Mouse (Mus musculus): ENCODE measurements around the gene Otulin. TPM values are rescaled to one million over a fixed set of nuclear protein-coding genes. Genes with fewer than 3 reads are reported as not detected.

Gene Otulin
- total and polyA plus RNA-seq, 3 experiments: 40.0 to 84.8 (median 80.2) TPM

DNA sequence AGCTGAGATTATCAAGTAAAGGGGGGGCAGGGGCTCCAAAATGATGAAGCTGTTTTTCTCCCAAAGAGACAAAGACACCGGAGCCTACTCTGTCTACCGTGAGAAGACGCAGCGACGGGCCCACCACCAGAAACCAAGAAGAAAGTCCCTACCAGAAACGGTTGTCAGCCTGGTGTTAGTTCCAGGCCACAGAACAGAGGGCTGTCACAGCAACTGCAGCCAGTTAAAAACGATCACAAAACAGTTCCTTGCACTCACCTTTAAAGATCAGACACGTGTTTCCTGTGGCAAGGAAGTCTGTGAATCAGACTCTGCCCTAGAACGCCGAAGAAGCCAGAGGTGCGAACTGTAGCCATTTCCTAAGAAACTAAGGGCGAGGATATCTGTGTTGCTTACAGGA lies 10.7 kb upstream of the Otulin start:
- Histone ChIP-seq H3K9ac (ENCODE audit: insufficient read depth, low read depth) (no peak overlapping the region), H3K27me3 (replicated peaks) (no peaks in the 10 kb centered on the region), H3K79me2 (replicated peaks; ENCODE audit: control insufficient read depth, extremely low read depth, insufficient read depth, poor library complexity, severe bottlenecking) (no peaks in the 10 kb centered on the region), H3K36me3 (replicated peaks in 1 of 2; ENCODE audit: control insufficient read depth in 1 of 2, insufficient read depth in 1 of 2, low read length in 1 of 2) (no peaks in the 10 kb centered on the region), H3K27ac (ENCODE audit: insufficient read depth, low read depth) (no peak overlapping the region), H3K4me3 (replicated peaks in 1 of 3; ENCODE audit: low read depth in 2 of 3, low read length in 2 of 3, poor library complexity in 1 of 3) (no peak overlapping the region), H3K4me2 (ENCODE audit: insufficient read depth, low read depth, poor library complexity, severe bottlenecking) (peak overlapping the region; percentile 50), H3K9me3 (replicated peaks; ENCODE audit: low read length) (peaks cover 5% of the 10 kb centered on the region), H3K4me1 (ENCODE audit: control insufficient read depth in 1 of 2, insufficient read depth in 2 of 2) (peaks cover 4 to 20% of the 10 kb centered on the region in 2 experiments; a peak in 2 of 4 replicates)
- TF ChIP-seq RAD21 (IDR thresholded peaks at IDR 0.05; ENCODE audit: low read depth, low read length) (no peak), MAX (IDR thresholded peaks at IDR 0.05; ENCODE audit: low read length) (peak; percentile 79), MAFK (IDR thresholded peaks at IDR 0.05; ENCODE audit: insufficient replicate concordance, low read length) (no peak), NELFE (IDR thresholded peaks at IDR 0.05; ENCODE audit: low read depth, low read length) (no peak), ETS1 (conservative IDR thresholded peaks at IDR 0.05; ENCODE audit: low read depth, low read length) (0 out of 2 replicates have a peak, but pooled peaks have one; percentile 8)
- dilution Hi-C loops (cut with MboI; ENCODE audit: extremely low pct_ligation_motif_present, extremely low pct_unique_long_range_greater_than_20kb, low sequenced_read_pairs): no loop called here
- in situ Hi-C loops (cut with MboI; ENCODE audit: low pct_ligation_motif_present, low pct_unique_long_range_greater_than_20kb, low sequenced_read_pairs): loop anchor here (10.0 kb wide), 1 partner anchor 204 kb away; no protein-coding TSS in a partner anchor
- no peak for DNase-seq (ENCODE audit: extremely low read depth)

DNA sequence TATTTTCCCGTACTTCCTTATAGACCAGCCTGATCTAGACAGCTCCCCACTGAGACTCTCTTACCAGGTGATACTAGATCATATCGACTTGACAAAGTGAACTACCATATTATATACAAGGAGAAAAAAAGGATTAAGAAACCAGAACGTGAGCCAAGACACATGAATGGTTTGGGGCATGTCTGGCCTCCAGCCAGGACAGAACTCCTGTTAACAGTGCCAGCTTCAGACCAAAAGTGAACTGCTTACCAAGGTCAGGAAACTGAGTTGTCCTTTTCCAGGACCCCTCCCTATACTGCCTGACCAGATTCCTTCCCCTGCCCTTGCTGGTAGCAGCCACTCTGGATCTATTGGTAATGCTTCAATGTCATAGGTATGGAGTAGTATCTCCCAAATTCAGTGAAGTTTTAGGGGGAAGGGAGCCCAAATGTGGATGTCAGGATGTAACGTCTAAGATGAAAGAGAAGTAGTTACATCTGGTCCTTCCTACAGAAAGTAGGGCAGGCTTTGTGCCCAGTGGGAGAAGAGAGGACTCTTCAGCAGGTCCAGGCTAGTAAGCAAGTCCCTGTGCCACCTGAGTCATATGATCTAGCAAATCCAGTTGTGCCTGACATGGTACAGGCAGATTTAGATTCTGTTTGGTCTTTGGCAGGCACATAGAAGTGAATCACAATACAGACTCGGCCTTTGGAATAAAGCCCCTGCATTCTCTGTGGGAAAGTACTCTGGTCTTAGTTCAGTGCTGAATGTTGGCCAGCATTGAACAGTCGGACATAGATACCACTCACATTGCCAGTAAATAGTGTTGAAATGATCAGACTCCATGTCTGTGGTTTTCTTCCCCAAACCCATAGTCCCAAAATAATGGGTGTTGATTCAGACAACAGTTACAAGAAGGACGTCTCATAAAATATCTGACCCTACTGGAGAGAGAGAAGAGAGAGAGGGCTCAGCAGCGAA lies 3.7 kb upstream of the Otulin start:
- dilution Hi-C loops (cut with MboI; ENCODE audit: extremely low pct_ligation_motif_present, extremely low pct_unique_long_range_greater_than_20kb, low sequenced_read_pairs) (no loop called here), in situ Hi-C loops (cut with MboI; ENCODE audit: low pct_ligation_motif_present, low pct_unique_long_range_greater_than_20kb, low sequenced_read_pairs) (no loop called here)

More for the DNA sequence above, 3.7 kb upstream of the Otulin start:
- no peaks in the 10 kb centered on the region for H3K9me3 ChIP-seq (replicated peaks; ENCODE audit: low read length)
- TF ChIP-seq POLR2A (IDR thresholded peaks at IDR 0.05; ENCODE audit: low read depth, low read length): no peak
- no peak for TF ChIP-seq USF2 (conservative IDR thresholded peaks at IDR 0.05; ENCODE audit: low read depth, low read length)
- no peak for TF ChIP-seq TCF12 (IDR thresholded peaks at IDR 0.05; ENCODE audit: low read depth, low read length)
- TF ChIP-seq EP300 (IDR thresholded peaks at IDR 0.05; ENCODE audit: low read length): no peak
- no peak for TF ChIP-seq ELF1 (IDR thresholded peaks at IDR 0.05; ENCODE audit: low read depth, low read length)
- TF ChIP-seq MYC (IDR thresholded peaks at IDR 0.05; ENCODE audit: low read depth, low read length): no peak
- no peak for TF ChIP-seq RAD21 (IDR thresholded peaks at IDR 0.05; ENCODE audit: low read depth, low read length)
- no peak for TF ChIP-seq ETS1 (conservative IDR thresholded peaks at IDR 0.05; ENCODE audit: low read depth, low read length)
- no peak for TF ChIP-seq JUN (IDR thresholded peaks at IDR 0.05; ENCODE audit: insufficient read depth, low read depth, low read length)
- no peak for TF ChIP-seq KAT2A (IDR thresholded peaks at IDR 0.05; ENCODE audit: insufficient replicate concordance, low read length)
- TF ChIP-seq MAFK (IDR thresholded peaks at IDR 0.05; ENCODE audit: insufficient replicate concordance, low read length): no peak
- H3K36me3 ChIP-seq (replicated peaks in 1 of 2; ENCODE audit: control insufficient read depth in 1 of 2, insufficient read depth in 1 of 2, low read length in 1 of 2): no peaks in the 10 kb centered on the region
- DNase-seq (ENCODE audit: extremely low read depth): no peak
- H3K27ac ChIP-seq (ENCODE audit: insufficient read depth, low read depth): no peak overlapping the region
- H3K9ac ChIP-seq (ENCODE audit: insufficient read depth, low read depth): no peak overlapping the region
- peaks cover 2 to 19% of the 10 kb centered on the region in 2 experiments; a peak in 2 of 4 replicates for H3K4me1 ChIP-seq (ENCODE audit: control insufficient read depth in 1 of 2, insufficient read depth in 2 of 2)
- no peak overlapping the region for H3K4me3 ChIP-seq (replicated peaks in 1 of 3; ENCODE audit: low read depth in 2 of 3, low read length in 2 of 3, poor library complexity in 1 of 3)
- H3K79me2 ChIP-seq (replicated peaks; ENCODE audit: control insufficient read depth, extremely low read depth, insufficient read depth, poor library complexity, severe bottlenecking): no peaks in the 10 kb centered on the region
- no peaks in the 10 kb centered on the region for H3K27me3 ChIP-seq (replicated peaks)
- no peak overlapping the region for H3K4me2 ChIP-seq (ENCODE audit: insufficient read depth, low read depth, poor library complexity, severe bottlenecking)
